Mouse (Mus musculus) neutrophil, adult 5-6 weeks (primary cell): ENCODE measurements around the gene Alox12e. TPM values are rescaled to one million over a fixed set of nuclear protein-coding genes. Genes with fewer than 3 reads are reported as not detected.
"Not testable (repeated sequence)": the region's sequence is repeated elsewhere in the genome, so short reads cannot be mapped to it uniquely, and the experiment has no call there.

Experiments
- ATAC-seq: fragments of 151-379, 151-347 bp; 2 replicates; pipeline ENCODE4 v1.8.0; 2017; ENCODE audit warnings: mild to moderate bottlenecking, moderate TSS enrichment; ENCODE audit not compliant: insufficient number of reproducible peaks, poor library complexity, low FRiP score, severe bottlenecking; ENCODE audit errors: extremely low read depth
- total RNA-seq: library from RNA; stranded (forward); fragments of 200-1000 nt; gene quantifications from 2 replicates; pipeline ENCODE4 v1.2.3, GENCODE M21; 2017

Alox12e gene
- 0.35 and 2.0 TPM in 2 replicates for total RNA-seq

- ATAC-seq = no peak
Measured at GRCm38 (mm10) chr11:70322528-70322927, at the start of gene Alox12e. Gene Alox12e, minus strand, starts transcription at chr11:70322628.

- ATAC-seq = not testable (repeated sequence)
Measured at GRCm38 (mm10) chr11:70368626-70369025, 46.2 kb upstream of the Alox12e start.

GRCm38 (mm10) chr11:70367701-70368100, 45.3 kb upstream of the Alox12e start:
- not testable (repeated sequence) for ATAC-seq

- no peak for ATAC-seq
Measured at GRCm38 (mm10) chr11:70351868-70352267, 29.4 kb upstream of the Alox12e start, which contains the start of gene Alox15. Gene Alox15, minus strand, starts transcription at chr11:70352031.

DNA sequence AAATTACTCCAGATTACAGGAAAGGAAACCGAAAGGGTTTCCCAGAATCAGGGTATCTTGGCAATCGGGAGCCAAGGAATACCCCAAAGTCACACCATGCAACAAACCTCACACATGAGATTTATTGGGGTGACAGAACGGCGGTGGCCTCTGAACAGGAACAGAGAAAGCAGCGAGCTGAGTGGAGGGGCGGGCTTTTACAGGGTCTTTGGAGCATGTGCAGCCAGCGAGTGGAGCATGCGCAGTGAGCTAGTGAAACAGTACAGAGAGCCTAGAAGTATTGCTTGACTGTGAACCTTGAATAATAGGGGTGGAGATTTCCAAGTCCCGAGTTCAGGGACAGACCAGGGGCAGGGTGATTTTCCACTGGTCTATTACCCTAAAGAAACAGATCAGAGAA, 26.2 kb upstream of the Alox12e start:
- ATAC-seq = no peak

GRCm38 (mm10) chr11:70347861-70348260, 25.4 kb upstream of the Alox12e start:
- ATAC-seq = no peak

DNA sequence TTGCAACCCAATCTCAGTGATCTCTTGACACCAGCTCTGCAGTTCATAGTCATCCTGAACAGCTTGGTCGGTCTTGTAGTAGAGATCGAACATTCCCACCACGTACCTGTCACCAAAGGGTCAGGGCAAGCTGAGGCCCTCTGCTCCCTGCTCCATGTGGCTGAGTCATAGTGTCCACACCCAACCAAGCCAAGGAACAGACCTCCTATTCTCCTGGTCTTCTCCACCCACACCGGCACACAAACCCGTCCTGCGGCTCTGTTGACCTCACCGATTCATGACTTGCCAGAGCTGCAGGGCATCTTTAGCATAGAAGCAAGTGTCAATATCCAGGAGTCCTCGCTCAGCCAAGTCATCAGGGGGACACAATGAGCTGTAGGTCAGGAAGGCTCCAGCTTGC, 23.1 kb upstream of the Alox12e start:
- ATAC-seq = no peak

- ATAC-seq = no peak
Measured at GRCm38 (mm10) chr11:70345061-70345460, 22.6 kb upstream of the Alox12e start.

- ATAC-seq = no peak
Measured at GRCm38 (mm10) chr11:70339481-70339880, 17.1 kb upstream of the Alox12e start.

GRCm38 (mm10) chr11:70334477-70334876, 12.0 kb upstream of the Alox12e start:
- no peak for ATAC-seq

DNA sequence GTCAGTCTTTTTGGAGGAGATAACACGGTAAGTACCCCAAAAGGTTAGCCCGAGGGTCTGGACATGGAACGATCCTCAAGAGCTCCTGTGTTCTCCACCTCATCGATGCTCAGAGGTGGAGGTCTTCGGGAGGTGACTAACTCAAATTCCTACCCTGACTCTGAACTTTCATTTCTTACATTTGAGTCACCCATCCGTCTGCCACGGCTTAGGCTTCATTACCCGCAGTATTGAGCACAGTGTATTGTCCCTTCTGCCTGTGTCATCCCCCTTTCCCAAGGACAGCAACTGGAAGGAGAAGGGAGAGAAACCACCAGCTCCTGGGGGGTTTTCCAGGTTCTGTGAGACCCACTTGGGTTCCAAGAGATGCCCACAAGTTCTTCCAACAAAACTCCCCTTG, 2.3 kb upstream of the Alox12e start:
- no peak for ATAC-seq

GRCm38 (mm10) chr11:70321664-70322063, 764 bp downstream of the Alox12e start:
- no peak for ATAC-seq

- no peak for ATAC-seq
Measured at GRCm38 (mm10) chr11:70319614-70320013, 2.8 kb downstream of the Alox12e start.

DNA sequence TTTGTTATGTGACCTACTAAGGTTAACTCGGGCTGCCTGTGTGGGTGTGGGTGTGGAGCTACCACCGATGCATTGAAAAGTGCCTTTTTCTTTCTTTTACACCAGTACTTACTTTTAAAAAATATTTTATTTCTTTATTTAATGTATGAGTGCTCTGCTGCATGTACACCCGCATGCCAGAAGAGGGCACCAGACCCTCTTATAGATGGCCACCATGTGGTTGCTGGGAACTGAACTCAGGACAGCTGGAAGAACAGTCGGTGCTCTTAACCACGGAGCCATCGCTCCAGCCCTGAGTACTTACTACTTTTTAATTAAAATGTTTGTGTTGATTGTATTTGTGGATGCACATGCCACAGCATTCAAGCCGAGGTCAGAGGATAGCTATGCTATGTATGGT, 8.6 kb downstream of the Alox12e start:
- ATAC-seq = no peak

- peak; percentile 67; the same call in 1 of the 2 replicates for ATAC-seq
Measured at GRCm38 (mm10) chr11:70309341-70309740, 13.1 kb downstream of the Alox12e start.

GRCm38 (mm10) chr11:70308296-70308695, 14.1 kb downstream of the Alox12e start:
- ATAC-seq = no peak

- ATAC-seq = peak; percentile 59; the same call in 1 of the 2 replicates
Measured at GRCm38 (mm10) chr11:70306159-70306558, 16.3 kb downstream of the Alox12e start.

GRCm38 (mm10) chr11:70302293-70302692, 20.1 kb downstream of the Alox12e start:
- ATAC-seq = no peak

GRCm38 (mm10) chr11:70297836-70298454, 24.5 kb downstream of the Alox12e start:
- ATAC-seq = no peak

DNA sequence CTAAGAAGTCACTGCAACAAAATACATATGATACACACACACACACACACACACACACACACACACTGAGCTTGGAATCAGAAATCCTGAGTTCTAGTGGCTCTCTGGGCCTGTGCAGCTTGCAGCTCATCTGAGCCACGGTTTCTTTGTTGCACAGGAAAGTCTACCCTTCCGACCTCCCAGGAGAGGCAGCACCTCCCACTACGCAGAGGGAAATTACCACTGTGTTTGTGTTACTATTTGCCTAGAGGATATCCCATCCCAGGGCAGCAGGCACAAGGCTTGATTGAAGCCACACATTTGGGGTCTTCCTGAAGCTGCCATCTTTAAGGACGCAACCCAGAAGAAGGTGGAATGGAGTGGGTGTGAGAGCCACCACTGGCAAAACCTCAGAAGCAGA, 25.0 kb downstream of the Alox12e start:
- ATAC-seq = no peak

- no peak for ATAC-seq
Measured at GRCm38 (mm10) chr11:70293881-70294280, 28.5 kb downstream of the Alox12e start.
